In the genomic region with DNA sequence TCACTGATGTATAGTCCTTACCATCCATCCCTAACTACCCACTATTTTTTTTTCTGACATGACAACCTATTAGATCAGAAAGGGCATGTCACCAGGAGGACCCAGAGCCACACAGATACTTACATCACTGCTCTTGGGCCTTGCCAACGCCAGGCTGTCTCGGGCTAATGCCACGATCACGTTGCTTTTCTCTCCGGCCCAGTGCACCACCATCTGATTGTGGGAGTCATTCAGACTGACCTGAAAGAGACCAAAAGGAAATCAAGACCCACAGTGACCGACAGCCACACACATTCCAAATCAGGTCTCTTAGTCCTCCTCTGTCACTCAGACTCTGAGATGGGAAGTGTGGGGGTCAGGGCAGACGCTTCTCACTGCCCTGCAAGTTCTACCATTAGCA, we compare ENCODE assay signal across 17 mouse cellular contexts. TPM values are rescaled to one million over a fixed set of nuclear protein-coding genes. Genes with fewer than 3 reads are reported as not detected.
DNase-seq lines count a peak whose midpoint lies in the region; TF ChIP-seq lines count a peak whose summit lies in the region.
"Had no signal": no experiment of that assay in that cellular context is flagged by ENCODE, and none has a peak within 500 bp of the region (broad histone marks: within the 10 kb centered on the region; RNA-seq: fewer than 3 reads in every experiment).

No protein-coding gene starts in this region.

- no peak for TF ChIP-seq CTCF in cerebellum, adult 2 months (IDR thresholded peaks at IDR 0.05; ENCODE audit: borderline replicate concordance, insufficient read depth, low read depth, low read length)
- no peak for TF ChIP-seq CTCF in gastrocnemius, adult 2 months (IDR thresholded peaks at IDR 0.05)

- no peak for TF ChIP-seq POLR2A in cerebellum, adult 2 months (IDR thresholded peaks at IDR 0.05; ENCODE audit: borderline replicate concordance, insufficient read depth, low read length)

- peaks cover 64% of the 10 kb centered on the region for H3K4me1 ChIP-seq in cerebellum, adult 2 months (ENCODE audit: control insufficient read depth, insufficient read depth, low read length)

- intact Hi-C loops in gastrocnemius, adult 2 months (cut with DNase I) = no loop called here

- 20% methylated on average over 7 of the region's 7 CpGs for WGBS in cerebellum, adult 2 months

- peak overlapping the region; percentile 77 for H3K27ac ChIP-seq in cerebellum, adult 2 months (ENCODE audit: insufficient read depth, low read length)
- peak overlapping the region; percentile 49; the same call in 1 of the 2 replicates for H3K27ac ChIP-seq in gastrocnemius, adult 2 months
- H3K27ac ChIP-seq: embryonic facial prominence, embryonic 10.5 days; embryonic facial prominence, embryonic 12.5 days; forebrain, embryonic 13.5 days; forebrain, embryonic 15.5 days had no signal

- no peak overlapping the region for H3K4me3 ChIP-seq in cerebellum, adult 2 months (replicated peaks; ENCODE audit: insufficient read depth, low read depth, low read length)
- no peak overlapping the region for H3K4me3 ChIP-seq in gastrocnemius, adult 2 months
- H3K4me3 ChIP-seq: embryonic facial prominence, embryonic 10.5 days; embryonic facial prominence, embryonic 12.5 days; forebrain, embryonic 13.5 days; forebrain, embryonic 15.5 days had no signal

- DNase-seq in cerebellum, adult 2 months = peak; percentile 53 to 56
- DNase-seq in cerebellum, adult 8-10 months = no peak
- peak; percentile 57 to 58 for DNase-seq in cerebellum, postnatal 10 days
- no peak for DNase-seq in cerebellum, postnatal 4 days (ENCODE audit: low spot score in 2 of 2)
- DNase-seq in gastrocnemius, adult 2 months = no peak
- no peak for DNase-seq in gastrocnemius, adult 8-10 months (ENCODE audit: low spot score in 2 of 2)
- DNase-seq: adrenal gland, adult 8-10 months; adrenal gland, postnatal 14 days; adrenal gland, postnatal 36 days; B cell, adult 2 months; forebrain, postnatal 0 days had no signal

- H3K27me3 ChIP-seq in cerebellum, adult 2 months (ENCODE audit: control insufficient read depth, insufficient read depth, low read length) = no peaks in the 10 kb centered on the region
- H3K27me3 ChIP-seq: CH12.LX; embryonic facial prominence, embryonic 12.5 days; forebrain, embryonic 13.5 days; forebrain, embryonic 15.5 days; Patski had no signal

RNA-seq across cellular contexts. Expression of a gene that starts 17.8 kb away (rescaled TPM):
- polyA plus RNA-seq in cerebellum, adult 2 months (2012; rRNA removed) = 169 and 198 TPM in 2 replicates
- total RNA-seq in gastrocnemius, adult 2 months (2021) = 10 to 100 TPM; 38.7 to 43.4 TPM
- 10 to 100 TPM; 39.8 to 51.3 (median 42.6) TPM for total RNA-seq in gastrocnemius, adult 8-10 months (2022)

Comparison
In these comparisons a context has a peak if more than half of its experiments do, and no peak if none do; other contexts are left out.
1. DNase-seq: peak in cerebellum, adult 2 months (2 of 2) and cerebellum, postnatal 10 days (2 of 2); none in cerebellum, adult 8-10 months (single experiment), cerebellum, postnatal 4 days (0 of 2), gastrocnemius, adult 2 months (single experiment) and gastrocnemius, adult 8-10 months (0 of 2).